Mouse (Mus musculus): Measurements from ENCODE around the gene Nckipsd.

Gene Nckipsd

GRCm38 (mm10) chr9:108853635-108854240 is 45.6 kb downstream of the Nckipsd start:
- DNase-seq = peak; percentile 89

- peak; percentile 85 for DNase-seq
Observed at GRCm38 (mm10) chr9:108854241-108854696, 46.1 kb downstream of the Nckipsd start.

GRCm38 (mm10) chr9:108855335-108855734 is 47.2 kb downstream of the Nckipsd start:
- DNase-seq = no peak

GRCm38 (mm10) chr9:108858792-108859527 is 50.8 kb downstream of the Nckipsd start:
- DNase-seq = no peak

Data from thymus, postnatal 25 days (tissue).